Mouse (Mus musculus) brain, embryonic 14.5 days (tissue): ENCODE measurements around the gene Ltc4s. TPM values are rescaled to one million over a fixed set of nuclear protein-coding genes. Genes with fewer than 3 reads are reported as not detected.

Source experiments
- DNase-seq: peaks from one replicate; pipeline ENCODE4 v3.0.0-alpha.2; 2011; ENCODE audit warnings: low read depth
- CTCF ChIP-seq: fragments of 200-500 bp; IDR thresholded peaks from 2 replicates; pipeline ENCODE4 v1.5.1; 2012; ENCODE audit warnings: inconsistent platforms, mild to moderate bottlenecking, moderate library complexity, borderline replicate concordance; ENCODE audit not compliant: insufficient read depth, insufficient read length; ENCODE audit errors: extremely low read depth
- POLR2A ChIP-seq: fragments of 200-500 bp; IDR thresholded peaks from 2 replicates; pipeline ENCODE4 v1.6.1; 2012; ENCODE audit warnings: mild to moderate bottlenecking, inconsistent platforms, borderline replicate concordance; ENCODE audit not compliant: poor library complexity, insufficient read depth, insufficient read length, severe bottlenecking; ENCODE audit errors: extremely low read depth
- polyA plus RNA-seq: library from polyadenylated mRNA; depleted of rRNA; stranded (reverse); fragments of >200 nt; gene quantifications from 2 replicates; pipeline ENCODE4 v1.2.3, GENCODE M21; 2012

Ltc4s gene
- polyA plus RNA-seq, 1 experiment = 3.5 TPM

DNA sequence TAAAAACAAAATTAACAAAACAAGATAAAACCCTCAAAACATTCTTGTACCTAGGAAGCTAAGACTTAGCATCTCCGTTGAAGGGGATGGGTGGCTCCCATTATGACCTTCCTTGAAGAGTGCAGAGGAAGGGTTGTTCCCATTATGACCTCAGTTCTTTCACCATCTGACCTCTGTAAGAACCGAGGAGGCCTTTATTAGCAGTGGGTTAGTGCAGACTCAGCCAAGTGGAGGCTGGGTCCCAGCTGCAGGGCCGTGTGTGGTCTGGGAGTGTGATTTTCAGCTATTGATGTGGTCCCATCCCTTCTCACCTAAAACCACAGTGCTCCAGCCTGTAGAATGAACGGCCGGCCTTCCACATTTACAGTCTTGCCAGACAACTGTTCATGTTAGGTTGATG, 6.9 kb upstream of the Ltc4s start:
- no peak for TF ChIP-seq POLR2A
- TF ChIP-seq CTCF = no peak
- DNase-seq = no peak

DNA sequence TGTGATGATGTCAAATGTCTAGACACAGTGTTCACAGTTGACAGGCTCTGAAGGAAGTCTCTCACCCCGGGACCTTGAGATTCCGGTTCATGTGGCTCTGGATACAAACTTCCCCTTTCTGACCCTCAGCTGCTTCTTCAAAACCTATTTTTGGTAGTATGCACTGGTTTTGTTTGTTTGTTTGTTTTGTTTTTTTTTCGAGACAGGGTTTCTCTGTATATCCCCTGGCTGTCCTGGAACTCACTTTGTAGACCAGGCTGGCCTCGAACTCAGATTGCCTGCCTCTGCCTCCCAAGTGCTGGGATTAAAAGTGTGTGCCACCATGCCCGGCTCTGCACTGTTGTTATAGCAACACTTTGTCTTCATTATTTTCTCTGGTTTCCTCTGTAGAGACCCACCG, 5.5 kb upstream of the Ltc4s start:
- TF ChIP-seq POLR2A = no peak
- no peak for TF ChIP-seq CTCF
- no peak for DNase-seq

DNA sequence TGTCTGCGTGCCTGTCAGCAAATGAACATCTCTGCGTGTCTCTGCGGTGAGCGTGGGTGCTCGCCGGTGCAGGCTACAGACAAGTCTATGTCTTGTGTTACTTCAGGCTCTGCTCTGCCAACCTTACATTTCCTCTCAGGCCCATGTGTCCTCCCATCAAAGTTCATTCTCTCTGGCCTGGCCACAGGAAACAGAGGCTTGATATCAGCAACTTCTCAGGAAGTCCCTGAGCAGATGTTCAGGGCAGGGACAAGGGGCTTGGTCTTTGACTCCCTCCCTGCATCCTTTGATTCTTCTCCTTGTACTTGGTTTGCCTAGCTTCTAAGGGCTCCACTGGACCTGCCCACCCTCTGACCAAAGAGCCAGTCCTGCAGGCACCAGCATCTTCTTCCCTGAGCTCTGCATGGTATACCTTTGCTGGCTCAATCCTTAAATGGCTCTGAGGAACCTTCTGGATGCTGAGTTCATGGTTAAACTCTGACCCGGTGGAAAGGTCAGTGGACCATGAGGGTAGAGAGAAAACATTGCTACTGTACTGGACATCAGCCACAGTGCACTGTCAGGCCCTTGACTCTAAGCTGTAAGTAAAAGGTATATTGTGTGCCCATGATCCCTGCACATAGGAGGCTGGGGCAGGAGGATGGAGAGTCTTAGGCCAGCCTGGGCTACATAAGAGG, 2.0 kb upstream of the Ltc4s start:
- no peak for DNase-seq
- TF ChIP-seq POLR2A (no peak), CTCF (no peak)

DNA sequence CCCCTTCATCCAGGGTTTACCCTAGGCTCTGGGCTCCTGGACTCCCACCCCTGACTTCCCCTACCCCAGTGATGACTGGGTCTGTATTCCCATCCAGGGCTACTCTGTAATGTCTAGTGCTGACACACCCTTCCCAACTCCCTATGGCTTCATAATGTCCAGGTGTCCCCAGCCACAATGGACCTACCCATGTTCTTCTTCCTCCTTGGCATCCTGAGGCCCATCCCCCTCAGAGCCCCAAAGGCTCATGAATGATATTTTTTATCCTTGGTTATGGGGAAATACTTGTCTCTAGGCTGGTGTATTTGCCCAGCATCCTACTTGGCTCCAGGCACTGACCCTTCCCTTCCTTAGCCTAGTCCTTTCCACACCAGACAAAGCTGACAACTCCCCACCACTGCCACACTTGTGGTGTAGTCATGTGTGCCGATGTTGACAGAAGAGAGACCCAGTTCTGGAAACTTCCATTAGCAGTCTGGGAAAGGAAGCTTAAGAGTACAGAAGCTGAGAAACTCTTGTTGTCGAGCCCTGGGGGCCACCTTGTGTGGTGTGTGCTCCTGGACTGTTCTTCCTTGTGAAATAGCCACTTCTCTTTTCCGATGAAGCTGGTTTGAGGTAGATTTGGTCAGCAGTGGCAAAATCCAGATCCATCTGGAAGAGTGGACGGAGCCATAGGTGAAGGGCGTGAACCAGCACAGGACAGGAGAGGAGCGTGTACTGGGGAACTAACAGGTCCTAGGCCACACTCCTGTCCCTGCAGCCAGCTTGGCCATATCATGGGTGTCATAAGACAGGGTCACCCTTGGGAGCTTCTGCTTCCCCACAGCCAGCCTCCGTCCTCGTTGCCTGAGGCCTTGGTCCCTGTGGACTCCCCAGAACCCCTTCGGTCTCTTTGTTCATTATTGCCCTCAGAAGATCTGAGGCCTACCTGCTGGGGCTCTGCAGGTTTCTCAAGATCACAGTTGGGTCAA, 690 bp upstream of the Ltc4s start:
- TF ChIP-seq POLR2A = no peak
- DNase-seq = no peak

DNA sequence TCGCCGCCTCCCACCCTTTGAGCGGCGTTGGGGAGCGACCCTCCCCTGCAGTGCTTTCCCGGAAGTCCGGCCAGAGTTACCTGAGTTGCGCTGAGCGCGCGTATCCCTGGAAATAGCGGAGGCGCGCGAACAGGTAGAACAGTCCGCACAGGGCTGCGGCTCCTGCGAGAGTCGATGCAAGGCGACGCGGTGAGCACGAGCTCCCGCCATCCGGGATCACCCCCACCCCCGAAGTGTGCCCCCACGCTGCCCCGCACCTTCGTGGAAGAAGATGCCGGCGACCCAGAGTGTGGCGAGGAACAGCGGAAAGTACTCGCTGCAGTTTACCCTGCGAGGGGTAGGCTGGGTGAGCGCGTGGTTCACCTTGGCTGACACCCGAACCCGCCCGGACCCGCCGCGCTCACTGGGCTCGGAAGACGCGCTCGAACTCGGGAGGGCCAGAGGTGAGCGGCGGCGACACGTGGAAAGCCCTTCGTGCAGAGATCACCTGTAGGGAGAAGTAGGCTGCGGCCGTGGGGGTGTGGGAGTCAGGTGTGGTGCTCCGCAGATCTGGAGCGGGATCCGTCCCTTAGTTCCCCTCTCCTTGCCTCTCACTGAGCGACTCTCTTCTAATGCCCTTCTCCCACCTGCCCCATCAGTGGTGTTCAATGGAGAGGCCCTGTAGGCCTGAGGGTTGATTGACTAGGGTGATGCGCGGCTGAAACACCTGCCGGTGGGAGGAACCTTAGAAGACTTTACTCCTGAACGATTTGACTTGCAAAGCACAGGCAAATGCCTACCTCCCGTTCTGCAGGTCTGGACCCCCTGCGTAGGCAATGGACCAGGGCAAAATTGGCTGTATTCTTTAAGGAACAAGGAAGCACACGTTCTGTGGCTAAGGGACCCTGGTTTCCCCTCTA, 1.2 kb downstream of the Ltc4s start:
- no peak for TF ChIP-seq CTCF
- TF ChIP-seq POLR2A = no peak
- DNase-seq = no peak

DNA sequence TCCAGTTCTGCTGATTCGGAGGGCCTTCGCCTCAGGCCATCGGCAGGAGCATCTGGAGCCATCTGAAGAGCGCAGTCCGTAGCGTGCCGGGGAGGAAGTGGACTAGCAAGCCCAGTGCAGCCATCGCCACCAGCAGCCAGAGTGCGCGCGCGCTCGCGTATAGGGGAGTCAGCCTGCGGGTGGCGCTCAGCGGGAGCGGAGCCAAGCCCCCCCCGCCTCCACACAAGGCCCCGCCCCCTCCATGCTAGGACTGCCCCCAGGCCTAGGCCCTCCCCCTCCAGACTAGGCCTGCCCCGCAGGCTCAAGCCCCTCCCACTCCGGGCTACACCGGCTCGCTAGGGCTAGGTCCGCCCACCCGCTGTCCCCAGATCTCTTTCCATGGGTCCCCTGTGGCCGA, 1.9 kb downstream of the Ltc4s start:
- DNase-seq = peak; percentile 95
- TF ChIP-seq CTCF = no peak
- no peak for TF ChIP-seq POLR2A

DNA sequence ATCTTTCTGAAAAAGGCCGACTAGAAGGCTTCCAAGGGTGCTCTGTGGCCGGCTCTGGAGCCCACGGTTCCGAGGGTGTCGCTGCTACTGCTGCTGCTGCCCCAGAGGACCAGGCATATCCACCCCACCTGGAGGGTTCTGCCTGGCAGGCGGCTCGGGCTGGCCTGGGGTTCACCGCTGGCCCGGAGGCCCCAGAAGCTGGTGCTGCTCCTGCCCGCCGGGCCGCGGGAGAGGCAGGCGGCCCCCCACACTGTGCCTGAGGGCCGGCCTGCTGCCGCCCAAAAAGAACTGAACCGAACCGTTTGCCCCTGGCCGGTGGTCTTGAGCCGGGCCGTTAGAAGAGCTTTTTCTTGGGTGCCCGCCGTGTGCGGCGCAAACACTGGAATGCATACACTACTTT, 3.8 kb downstream of the Ltc4s start:
- no peak for DNase-seq
- TF ChIP-seq CTCF (no peak), POLR2A (no peak)

DNA sequence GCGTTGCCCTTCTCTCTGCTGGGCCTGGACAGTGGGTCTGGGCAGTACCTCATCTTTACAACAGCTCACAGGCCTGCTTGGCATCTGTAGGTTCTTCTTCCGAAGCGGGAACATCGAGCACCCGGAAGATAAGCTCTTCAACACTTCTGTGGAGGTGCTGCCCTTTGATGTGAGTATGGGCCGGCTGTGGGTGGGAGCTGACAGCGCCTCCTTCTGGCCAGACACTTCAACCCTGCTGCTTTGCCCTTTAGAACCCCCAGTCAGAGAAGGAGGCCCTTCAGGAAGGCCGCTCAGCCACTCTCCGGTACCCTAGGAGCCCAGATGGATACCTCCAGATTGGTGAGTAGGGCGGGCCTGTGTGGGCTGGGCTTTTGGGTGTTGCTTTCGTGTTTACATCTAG, 4.4 kb downstream of the Ltc4s start:
- DNase-seq = no peak
- TF ChIP-seq POLR2A (no peak), CTCF (peak; percentile 16; the same call in 1 of the 2 replicates)

DNA sequence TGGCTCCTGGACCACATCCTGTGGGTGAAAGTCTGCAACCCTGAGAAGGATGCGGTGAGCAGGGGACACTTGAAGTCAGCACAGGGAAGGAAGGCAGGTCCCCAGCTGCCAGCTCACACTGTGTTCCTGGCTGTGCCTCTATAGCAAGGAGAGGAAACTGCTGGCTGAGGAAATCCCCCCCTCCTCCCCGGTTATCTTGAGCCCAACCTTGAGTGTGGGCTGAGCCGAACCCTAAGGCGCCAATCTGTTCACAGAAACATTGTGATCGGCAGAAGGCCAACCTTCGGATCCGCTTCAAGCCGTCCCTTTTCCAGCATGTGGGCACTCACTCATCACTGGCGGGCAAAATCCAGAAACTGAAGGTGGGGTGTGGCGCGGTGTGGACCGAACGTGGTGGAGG, 5.4 kb downstream of the Ltc4s start:
- no peak for DNase-seq
- TF ChIP-seq CTCF = no peak
- no peak for TF ChIP-seq POLR2A

DNA sequence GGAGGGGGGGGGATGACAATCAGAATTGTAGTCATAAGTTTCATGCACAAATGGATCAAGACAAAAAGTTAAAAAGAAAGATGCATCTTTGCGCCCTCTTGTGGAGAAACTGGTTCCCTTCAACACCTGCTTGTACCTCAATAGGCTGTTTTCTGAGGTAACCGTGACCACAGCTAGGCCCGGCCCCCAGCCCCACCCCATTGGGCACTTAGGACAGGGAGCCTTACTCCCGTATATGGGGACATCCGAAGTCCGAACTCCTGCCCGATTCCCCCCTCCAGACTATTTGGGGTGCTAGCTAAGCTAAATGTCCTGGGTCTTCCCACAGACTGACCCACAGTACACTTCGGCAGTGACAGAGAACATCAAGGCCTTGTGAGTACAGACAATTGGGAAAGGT, 7.0 kb downstream of the Ltc4s start:
- peak; percentile 82 for DNase-seq
- TF ChIP-seq POLR2A (no peak), CTCF (peak; percentile 60; the same call in 1 of the 2 replicates)
